Mouse (Mus musculus): ENCODE results near the gene Filip1.

The Filip1 gene

GRCm38 (mm10) chr9:79937570-79937969, 75.1 kb downstream of the Filip1 start:
- TF ChIP-seq GATA4 (IDR thresholded peaks at IDR 0.05; ENCODE audit: insufficient replicate concordance, low read length) = no peak

GRCm38 (mm10) chr9:79932578-79932977, 80.1 kb downstream of the Filip1 start:
- TF ChIP-seq GATA4 (IDR thresholded peaks at IDR 0.05; ENCODE audit: insufficient replicate concordance, low read length) = no peak

GRCm38 (mm10) chr9:79928092-79928491, 84.6 kb downstream of the Filip1 start:
- no peak for TF ChIP-seq GATA4 (IDR thresholded peaks at IDR 0.05; ENCODE audit: insufficient replicate concordance, low read length)

- TF ChIP-seq GATA4 (IDR thresholded peaks at IDR 0.05; ENCODE audit: insufficient replicate concordance, low read length) = no peak
Observed at GRCm38 (mm10) chr9:79927156-79927870, 85.3 kb downstream of the Filip1 start.

GRCm38 (mm10) chr9:79926464-79927155, 86.0 kb downstream of the Filip1 start:
- no peak for TF ChIP-seq GATA4 (IDR thresholded peaks at IDR 0.05; ENCODE audit: insufficient replicate concordance, low read length)

GRCm38 (mm10) chr9:79925950-79926349, 86.7 kb downstream of the Filip1 start:
- TF ChIP-seq GATA4 (IDR thresholded peaks at IDR 0.05; ENCODE audit: insufficient replicate concordance, low read length) = no peak

GRCm38 (mm10) chr9:79923262-79923661, 89.4 kb downstream of the Filip1 start:
- TF ChIP-seq GATA4 (IDR thresholded peaks at IDR 0.05; ENCODE audit: insufficient replicate concordance, low read length) = no peak

GRCm38 (mm10) chr9:79922493-79922760, 90.2 kb downstream of the Filip1 start:
- no peak for TF ChIP-seq GATA4 (IDR thresholded peaks at IDR 0.05; ENCODE audit: insufficient replicate concordance, low read length)

GRCm38 (mm10) chr9:79921701-79922492, 90.8 kb downstream of the Filip1 start:
- TF ChIP-seq GATA4 (IDR thresholded peaks at IDR 0.05; ENCODE audit: insufficient replicate concordance, low read length) = no peak

GRCm38 (mm10) chr9:79920540-79920933, 92.1 kb downstream of the Filip1 start:
- TF ChIP-seq GATA4 (IDR thresholded peaks at IDR 0.05; ENCODE audit: insufficient replicate concordance, low read length) = no peak

- TF ChIP-seq GATA4 (IDR thresholded peaks at IDR 0.05; ENCODE audit: insufficient replicate concordance, low read length) = no peak
Observed at GRCm38 (mm10) chr9:79919750-79920539, 92.7 kb downstream of the Filip1 start.

- no peak for TF ChIP-seq GATA4 (IDR thresholded peaks at IDR 0.05; ENCODE audit: insufficient replicate concordance, low read length)
Observed at GRCm38 (mm10) chr9:79919303-79919721, 93.3 kb downstream of the Filip1 start.

- TF ChIP-seq GATA4 (IDR thresholded peaks at IDR 0.05; ENCODE audit: insufficient replicate concordance, low read length) = no peak
Observed at GRCm38 (mm10) chr9:79918325-79919117, 94.1 kb downstream of the Filip1 start.

- no peak for TF ChIP-seq GATA4 (IDR thresholded peaks at IDR 0.05; ENCODE audit: insufficient replicate concordance, low read length)
Observed at GRCm38 (mm10) chr9:79914276-79914675, 98.4 kb downstream of the Filip1 start.
